Mouse (Mus musculus) ES-Bruce4 (cell line): ENCODE results near the gene Rab4b. TPM values are rescaled to one million over a fixed set of nuclear protein-coding genes. Genes with fewer than 3 reads are reported as not detected.

ENCODE experiments used
- H3K27ac ChIP-seq: 2 replicates; pipeline ENCODE4 v1.5.1; 2012; ENCODE audit warnings: low read length, inconsistent platforms; ENCODE audit not compliant: insufficient read depth
- H3K27me3 ChIP-seq: 2 replicates; pipeline ENCODE4 v1.6.1; 2012; ENCODE audit warnings: mild to moderate bottlenecking, low read length, inconsistent platforms; ENCODE audit not compliant: control insufficient read depth, poor library complexity, insufficient read depth, severe bottlenecking
- H3K36me3 ChIP-seq: 2 replicates; pipeline ENCODE4 v1.6.1; 2012; ENCODE audit warnings: inconsistent platforms, mild to moderate bottlenecking, low read length, moderate library complexity; ENCODE audit not compliant: control insufficient read depth, poor library complexity, insufficient read depth, severe bottlenecking
- H3K4me1 ChIP-seq: one replicate; pipeline ENCODE4 v1.8.1; 2011; ENCODE audit warnings: low read length; ENCODE audit not compliant: control insufficient read depth, insufficient read depth
- H3K4me3 ChIP-seq: 2 replicates; pipeline ENCODE4 v1.5.1; 2011; ENCODE audit warnings: low read depth, mild to moderate bottlenecking, low read length
- H3K9ac ChIP-seq: 2 replicates; pipeline ENCODE4 v1.6.1; 2012; ENCODE audit warnings: low read depth, mild to moderate bottlenecking, inconsistent platforms; ENCODE audit not compliant: poor library complexity, severe bottlenecking
- H3K9me3 ChIP-seq: replicated peaks from 2 replicates; pipeline ENCODE4 v1.6.1; 2012; ENCODE audit warnings: mild to moderate bottlenecking, low read length, inconsistent platforms; ENCODE audit not compliant: control insufficient read depth, poor library complexity, insufficient read depth, severe bottlenecking
- CTCF ChIP-seq: IDR thresholded peaks from one replicate; pipeline ENCODE4 v1.8.1; 2011; ENCODE audit warnings: low read depth, low read length
- EP300 ChIP-seq: IDR thresholded peaks from 2 replicates; pipeline ENCODE4 v1.6.1; 2011; ENCODE audit warnings: low read depth, low read length; ENCODE audit not compliant: insufficient read depth
- POLR2A ChIP-seq: IDR thresholded peaks from one replicate; pipeline ENCODE4 v1.8.1; 2011; ENCODE audit warnings: low read length; ENCODE audit not compliant: insufficient read depth
- polyA plus RNA-seq: library from polyadenylated mRNA; stranded (reverse); fragments of >200 nt; gene quantifications from 2 replicates; pipeline ENCODE4 v1.2.4, GENCODE M21; 2011; ENCODE audit warnings: low read depth; ENCODE audit not compliant: missing spikeins, insufficient read depth, insufficient read length

Rab4b gene
- polyA plus RNA-seq, 1 experiment = 35.8 TPM

- TF ChIP-seq POLR2A (no peak), EP300 (0 out of 2 replicates have a peak, but pooled peaks have one; percentile 5), CTCF (peak; percentile 97)
Measured at GRCm38 (mm10) chr7:27159882-27160281, 18.8 kb downstream of the Rab4b start.

DNA sequence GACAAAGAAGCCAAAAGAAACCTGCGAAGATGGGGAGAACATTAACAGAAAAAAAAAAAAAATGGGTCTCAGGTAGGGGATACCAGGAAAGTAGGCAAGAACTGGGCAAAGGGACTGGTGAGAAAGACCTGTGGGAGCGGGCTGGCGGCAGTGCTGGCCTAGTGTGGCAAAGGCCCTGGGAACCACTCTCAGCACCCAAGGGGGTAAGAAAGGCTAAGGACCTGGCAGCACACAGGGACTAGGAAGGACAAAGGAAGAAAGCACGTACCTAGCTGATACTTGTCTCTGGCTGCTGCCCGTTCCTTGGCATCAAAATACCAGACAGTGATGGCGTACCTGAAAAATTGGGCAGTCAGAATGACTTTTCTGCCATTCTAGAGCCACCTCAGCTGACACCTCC, 19.4 kb downstream of the Rab4b start:
- no peak for TF ChIP-seq EP300
- no peak for TF ChIP-seq POLR2A
- no peak for TF ChIP-seq CTCF
- H3K27ac ChIP-seq = no peak overlapping the region
- peaks cover 3% of the 10 kb centered on the region for H3K4me1 ChIP-seq
- no peaks in the 10 kb centered on the region for H3K36me3 ChIP-seq
- H3K9me3 ChIP-seq = no peaks in the 10 kb centered on the region
- no peaks in the 10 kb centered on the region for H3K27me3 ChIP-seq
- no peak overlapping the region for H3K9ac ChIP-seq
- H3K4me3 ChIP-seq = no peak overlapping the region

More at GRCm38 (mm10) chr7:27159882-27160281, 18.8 kb downstream of the Rab4b start:
- no peaks in the 10 kb centered on the region for H3K36me3 ChIP-seq
- no peak overlapping the region for H3K4me3 ChIP-seq
- H3K27ac ChIP-seq = peak overlapping the region; percentile 18; the same call in 1 of the 2 replicates
- H3K27me3 ChIP-seq = no peaks in the 10 kb centered on the region
- H3K9ac ChIP-seq = no peak overlapping the region
- peaks cover 3% of the 10 kb centered on the region for H3K4me1 ChIP-seq
- no peaks in the 10 kb centered on the region for H3K9me3 ChIP-seq

- Histone ChIP-seq H3K4me3 (no peak overlapping the region), H3K27me3 (no peaks in the 10 kb centered on the region), H3K9ac (no peak overlapping the region), H3K4me1 (peaks cover 3% of the 10 kb centered on the region), H3K9me3 (no peaks in the 10 kb centered on the region), H3K36me3 (no peaks in the 10 kb centered on the region), H3K27ac (no peak overlapping the region)
- TF ChIP-seq EP300 (no peak), POLR2A (no peak), CTCF (no peak)
Measured at GRCm38 (mm10) chr7:27158171-27158570, 20.5 kb downstream of the Rab4b start.

DNA sequence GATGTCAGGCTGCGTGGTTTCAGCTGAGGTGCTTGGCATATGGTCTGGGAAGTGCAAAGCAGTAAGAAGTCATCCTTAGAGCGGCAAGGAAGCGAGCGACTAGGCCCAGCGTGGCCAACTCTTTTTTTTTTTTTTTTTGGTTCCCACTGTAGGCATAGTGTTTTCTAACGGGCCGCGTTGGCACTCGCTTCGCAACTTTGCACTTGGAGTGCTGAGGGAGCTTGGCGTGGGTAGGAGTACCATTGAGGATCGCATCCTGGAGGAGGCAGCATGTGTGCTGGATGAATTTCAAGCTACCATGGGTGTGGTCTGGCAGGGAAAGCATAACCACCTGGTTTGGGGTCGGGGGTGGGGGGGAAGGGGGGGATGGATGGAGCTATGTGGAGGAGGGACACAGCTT, 22.7 kb downstream of the Rab4b start:
- no peaks in the 10 kb centered on the region for H3K36me3 ChIP-seq
- no peak overlapping the region for H3K4me3 ChIP-seq
- H3K27me3 ChIP-seq = no peaks in the 10 kb centered on the region
- no peaks in the 10 kb centered on the region for H3K9me3 ChIP-seq
- no peak overlapping the region for H3K9ac ChIP-seq
- no peak overlapping the region for H3K27ac ChIP-seq
- TF ChIP-seq EP300 (no peak), POLR2A (no peak), CTCF (no peak)
- peaks cover 3% of the 10 kb centered on the region for H3K4me1 ChIP-seq

DNA sequence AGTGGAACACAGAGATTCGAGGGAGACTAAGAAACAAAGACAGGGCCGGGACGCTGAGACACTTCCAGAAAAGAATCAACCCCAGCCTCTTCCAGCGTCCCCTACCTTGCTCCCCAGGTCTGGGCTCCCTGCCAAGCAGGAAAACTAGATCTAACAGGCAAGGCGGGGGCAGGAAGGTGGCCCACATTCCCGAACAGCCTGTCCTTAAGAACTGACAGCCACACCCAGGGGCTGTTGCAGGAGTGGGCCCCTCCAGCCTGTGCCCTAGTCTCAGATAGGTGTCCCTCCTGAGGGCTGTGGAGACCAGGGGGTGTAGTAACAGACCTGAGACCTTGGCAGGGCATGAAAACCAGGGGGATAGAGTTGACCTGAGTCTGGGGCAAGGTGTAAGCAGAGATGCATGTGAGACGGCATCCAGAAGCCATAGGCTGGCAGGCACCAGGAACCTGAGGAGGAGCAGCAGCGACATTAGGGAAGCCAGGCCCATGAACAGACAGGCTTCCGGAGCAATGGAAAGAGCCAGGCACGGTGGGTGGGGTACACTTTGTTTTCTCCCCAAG, 25.4 kb downstream of the Rab4b start, which contains the start of gene Cyp2t4:
TSS of gene Cyp2t4 (plus strand) at position 510 of the 560 bp plus-strand sequence.
- no peaks in the 10 kb centered on the region for H3K9me3 ChIP-seq
- H3K36me3 ChIP-seq = no peaks in the 10 kb centered on the region
- H3K4me1 ChIP-seq = peaks cover 1% of the 10 kb centered on the region
- H3K9ac ChIP-seq = no peak within 1 kb of the TSS
- H3K4me3 ChIP-seq = no peak within 1 kb of the TSS
- H3K27me3 ChIP-seq = no peaks in the 10 kb centered on the region
- H3K27ac ChIP-seq = no peak within 1 kb of the TSS
- TF ChIP-seq CTCF (no peak), EP300 (no peak), POLR2A (no peak)

- Histone ChIP-seq H3K4me1 (no peaks in the 10 kb centered on the region), H3K9me3 (peaks cover 6% of the 10 kb centered on the region; the same call in 1 of the 2 replicates), H3K27ac (no peak overlapping the region), H3K36me3 (no peaks in the 10 kb centered on the region), H3K4me3 (no peak overlapping the region), H3K9ac (no peak overlapping the region), H3K27me3 (no peaks in the 10 kb centered on the region)
- TF ChIP-seq EP300 = no peak
- no peak for TF ChIP-seq CTCF
- TF ChIP-seq POLR2A = no peak
Measured at GRCm38 (mm10) chr7:27136410-27136996, 42.2 kb downstream of the Rab4b start.
